Mouse (Mus musculus): ENCODE data around the gene Olfr1269. TPM values are rescaled to one million over a fixed set of nuclear protein-coding genes. Genes with fewer than 3 reads are reported as not detected.

Gene Olfr1269
- total RNA-seq (2023): not detected

GRCm38 (mm10) chr2:90121312-90121711, at the start of gene Olfr1269:
Gene Olfr1269, minus strand, starts transcription at chr2:90121412.

GRCm38 (mm10) chr2:90152991-90153390, 31.8 kb upstream of the Olfr1269 start, which contains the start of gene Olfr1270:
Gene Olfr1270, minus strand, starts transcription at chr2:90153091.

GRCm38 (mm10) chr2:90142196-90142595, 21.0 kb upstream of the Olfr1269 start, which contains the start of gene Olfr32:
Gene Olfr32, minus strand, starts transcription at chr2:90142296.

Other genes with a start within 250 kb of the Olfr1269 start
- not detected for gene Olfr1257, start 243.0 kb downstream of the Olfr1269 start, total RNA-seq (2023)
- gene Olfr1258, start 194.1 kb downstream of the Olfr1269 start, total RNA-seq (2023): not detected
- not detected for gene Olfr1259, start 172.7 kb downstream of the Olfr1269 start, total RNA-seq (2023)
- gene Olfr1260, start 147.1 kb downstream of the Olfr1269 start, total RNA-seq (2023): not detected
- not detected for gene Olfr1261, start 130.2 kb downstream of the Olfr1269 start, total RNA-seq (2023)
- not detected for gene Olfr1262, start 121.3 kb downstream of the Olfr1269 start, total RNA-seq (2023)
- gene Olfr1263, start 109.3 kb downstream of the Olfr1269 start, total RNA-seq (2023): not detected
- not detected for gene Olfr1264, start 95.8 kb downstream of the Olfr1269 start, total RNA-seq (2023)
- not detected for gene Olfr1265, start 86.1 kb downstream of the Olfr1269 start, total RNA-seq (2023)
- gene Olfr140, start 57.8 kb downstream of the Olfr1269 start, total RNA-seq (2023): not detected
- gene Olfr32, start 20.9 kb upstream of the Olfr1269 start, total RNA-seq (2023): not detected
- not detected for gene Olfr1270, start 31.7 kb upstream of the Olfr1269 start, total RNA-seq (2023)
- 0.73 TPM for gene Olfr1506, start 103.1 kb upstream of the Olfr1269 start, total RNA-seq (2023)
- not detected for gene Olfr142, start 136.2 kb upstream of the Olfr1269 start, total RNA-seq (2023)
- gene Olfr1271, start 149.6 kb upstream of the Olfr1269 start, total RNA-seq (2023): not detected
- gene Olfr1272, start 171.4 kb upstream of the Olfr1269 start, total RNA-seq (2023): not detected
- not detected for gene Gm13769, start 200.8 kb upstream of the Olfr1269 start, total RNA-seq (2023)